Mouse (Mus musculus) ovary, postnatal 10 days (tissue): ENCODE data around the gene Prrg2.
"Not testable (repeated sequence)": the region's sequence is repeated elsewhere in the genome, so short reads cannot be mapped to it uniquely, and the experiment has no call there.

Experiments used
- DNase-seq: peaks from one replicate; pipeline ENCODE4 v3.0.0; 2022; ENCODE audit warnings: low spot score

Gene Prrg2

DNA sequence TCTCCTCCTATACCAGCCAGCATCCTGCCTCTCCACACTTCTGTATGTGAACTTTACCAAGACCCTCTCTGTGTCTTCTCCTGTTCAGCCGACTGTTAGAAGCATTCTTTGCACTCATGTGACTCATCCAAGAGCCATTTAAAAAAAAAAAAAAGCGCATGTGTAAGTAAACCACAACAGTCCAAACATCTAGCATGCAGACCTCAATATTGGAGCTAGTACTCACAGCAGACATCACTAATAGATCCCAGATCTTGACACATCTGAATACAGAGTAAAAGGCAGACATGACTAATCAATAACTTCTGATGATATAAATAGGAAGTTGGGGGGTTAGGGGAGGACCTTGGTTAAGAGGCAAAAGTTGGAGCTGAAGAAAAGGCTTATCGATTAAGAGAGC, 26.8 kb downstream of the Prrg2 start:
- no peak for DNase-seq

DNA sequence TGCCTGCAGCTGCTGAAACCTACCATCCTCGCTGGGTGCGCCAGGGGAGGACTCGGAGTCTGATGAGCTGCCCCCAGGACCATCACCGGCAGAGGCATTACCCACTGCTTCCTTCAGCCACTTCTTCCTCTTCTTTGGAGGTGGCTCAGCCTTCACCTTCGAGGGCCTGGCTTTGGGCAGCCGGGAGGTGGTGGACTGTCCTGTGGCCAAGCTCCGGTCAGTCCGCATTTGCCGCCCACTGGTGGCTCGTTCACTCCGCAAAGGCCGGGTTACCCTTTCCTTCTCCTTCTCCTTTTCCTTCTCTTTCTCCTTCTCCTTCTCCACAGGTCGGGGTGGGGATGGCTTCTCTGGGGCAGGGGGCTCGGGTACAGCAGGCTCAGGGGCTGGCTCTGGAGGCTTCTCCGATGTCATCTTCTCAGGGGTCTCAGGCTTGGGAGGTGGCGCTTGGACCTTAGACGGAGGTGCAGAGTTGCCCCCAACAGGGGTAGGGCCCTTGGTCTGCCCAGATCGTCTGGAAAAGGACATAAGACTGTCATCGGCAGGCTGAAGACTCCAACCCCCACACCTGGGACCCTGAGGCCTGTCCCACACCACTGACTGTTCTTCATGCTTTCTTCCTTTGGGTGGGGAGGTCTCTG, 28.6 kb downstream of the Prrg2 start:
- no peak for DNase-seq

DNA sequence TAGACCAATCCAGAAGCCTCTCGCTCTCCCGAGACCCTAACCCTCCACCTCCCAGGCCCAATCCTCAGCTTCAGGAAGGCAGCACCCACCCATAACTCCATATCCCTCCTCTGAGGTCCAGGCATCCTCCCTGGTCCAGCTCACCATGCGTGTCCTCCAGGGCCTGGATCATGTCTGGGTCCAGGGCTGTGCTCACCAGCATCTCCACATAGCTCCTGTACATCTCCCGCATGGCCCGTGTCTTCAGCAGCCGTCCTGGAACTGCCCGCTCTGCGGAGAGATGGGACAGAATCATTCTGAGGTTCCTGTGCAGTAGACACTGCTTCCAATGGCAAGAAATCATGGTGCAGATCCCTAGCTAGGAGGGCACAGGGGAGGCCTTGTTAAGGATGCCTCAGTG, 31.6 kb downstream of the Prrg2 start:
- DNase-seq: no peak

DNA sequence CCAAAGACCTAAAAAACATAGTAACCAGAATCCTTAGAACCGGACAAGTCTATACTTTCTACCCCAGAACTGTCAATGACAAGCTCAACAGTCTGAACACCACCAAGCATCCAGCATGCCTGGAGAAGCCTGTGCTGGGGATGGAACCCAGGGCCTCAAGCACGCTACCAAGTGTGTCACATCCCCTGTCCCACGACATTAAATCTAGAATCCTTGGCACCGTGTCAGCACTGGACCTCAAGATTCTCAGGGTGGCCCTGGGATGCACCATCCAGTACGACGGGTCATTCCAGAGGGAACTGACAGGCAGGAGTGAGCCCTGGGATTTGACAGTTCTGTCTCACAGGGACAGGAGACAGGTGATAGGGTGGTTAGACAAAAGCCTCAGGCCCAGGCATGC, 32.5 kb downstream of the Prrg2 start:
- DNase-seq: no peak

DNA sequence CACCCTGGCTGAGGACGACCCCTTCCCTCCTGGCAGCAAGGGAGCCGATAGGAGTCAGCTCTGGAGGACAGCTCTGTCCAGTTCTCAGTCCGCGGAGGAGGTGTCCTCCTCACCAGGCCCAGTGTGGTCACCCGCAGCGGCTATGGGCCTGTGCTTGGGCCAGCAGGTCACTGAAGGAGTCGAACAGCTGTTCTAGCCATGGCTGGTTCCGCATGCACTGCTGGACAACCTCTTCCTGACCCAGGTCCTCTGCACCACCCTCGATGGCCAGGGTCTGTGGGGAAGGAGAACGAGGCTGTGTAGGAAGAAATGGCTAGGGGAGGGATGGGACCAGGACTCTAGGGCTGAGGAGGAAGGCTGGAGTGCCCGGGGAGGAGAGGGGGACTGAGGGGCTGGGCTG, 34.1 kb downstream of the Prrg2 start:
- DNase-seq: no peak

DNA sequence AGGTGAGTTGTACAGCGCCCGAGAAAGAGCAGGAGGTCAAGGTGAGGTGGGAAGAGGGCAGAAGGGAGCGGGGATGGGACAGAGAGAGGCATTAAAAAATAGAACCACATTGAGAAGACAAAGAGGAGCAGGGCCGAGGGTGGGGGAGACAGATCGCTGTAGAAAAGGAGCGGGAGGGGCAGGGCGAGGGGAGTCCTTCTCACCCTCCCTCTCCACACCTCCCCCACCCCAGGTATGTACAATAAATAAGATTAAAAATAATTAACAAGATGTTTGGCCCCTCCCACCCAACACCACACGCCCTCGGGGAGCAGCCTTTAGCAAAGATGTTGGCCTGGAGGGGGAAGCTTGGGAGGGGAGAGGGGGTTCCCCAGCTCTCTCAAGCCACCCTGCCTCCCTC, 34.7 kb downstream of the Prrg2 start:
- DNase-seq: no peak

DNA sequence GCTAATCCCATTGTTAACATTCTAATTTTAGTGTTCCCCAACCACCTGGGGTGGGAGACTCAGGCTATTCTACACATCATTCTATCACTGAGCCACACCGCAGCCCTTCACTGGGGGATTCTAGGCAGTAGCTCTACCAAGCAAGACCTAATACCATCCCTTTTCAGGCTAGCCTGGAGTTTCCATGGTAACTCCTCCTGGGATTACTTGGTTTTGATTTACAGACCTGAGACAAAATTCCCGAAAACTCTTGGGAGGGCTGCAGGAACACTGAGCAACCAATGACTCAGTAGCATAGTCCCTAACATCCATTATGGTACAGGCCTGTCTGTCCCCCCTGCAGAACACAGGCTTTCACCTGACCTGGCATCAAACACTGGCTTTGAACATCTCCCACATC, 36.2 kb downstream of the Prrg2 start:
- no peak for DNase-seq

DNA sequence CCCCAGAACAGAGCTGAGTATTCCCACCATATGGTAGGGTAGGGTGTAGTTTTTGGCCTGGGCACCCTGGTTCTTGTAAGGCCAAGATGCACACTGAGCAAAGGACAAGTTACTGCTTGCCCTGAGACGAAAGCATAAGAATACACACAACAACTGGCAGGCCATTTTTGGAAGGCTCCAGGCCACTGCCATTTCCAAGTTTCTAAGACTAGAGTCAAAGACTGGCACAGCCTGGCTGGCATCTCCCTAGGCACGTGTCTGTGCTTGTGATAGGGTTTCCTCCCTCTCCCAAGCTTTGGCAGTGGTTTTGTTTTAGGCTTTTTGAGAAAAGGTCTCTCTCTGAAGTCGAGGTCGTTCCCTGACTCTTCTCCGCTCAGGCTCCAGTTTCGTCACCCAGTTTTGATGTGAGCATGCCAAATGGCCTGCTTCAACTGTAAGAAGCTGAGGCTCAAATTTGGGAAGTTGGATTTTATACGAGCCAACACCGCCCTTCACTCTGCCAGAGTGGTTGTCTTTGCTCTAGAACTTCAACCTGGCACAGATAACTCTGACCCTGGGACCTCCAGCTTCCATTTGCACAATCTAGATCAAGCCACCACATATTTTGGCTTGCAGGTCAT, 36.8 kb downstream of the Prrg2 start:
- DNase-seq: no peak

DNA sequence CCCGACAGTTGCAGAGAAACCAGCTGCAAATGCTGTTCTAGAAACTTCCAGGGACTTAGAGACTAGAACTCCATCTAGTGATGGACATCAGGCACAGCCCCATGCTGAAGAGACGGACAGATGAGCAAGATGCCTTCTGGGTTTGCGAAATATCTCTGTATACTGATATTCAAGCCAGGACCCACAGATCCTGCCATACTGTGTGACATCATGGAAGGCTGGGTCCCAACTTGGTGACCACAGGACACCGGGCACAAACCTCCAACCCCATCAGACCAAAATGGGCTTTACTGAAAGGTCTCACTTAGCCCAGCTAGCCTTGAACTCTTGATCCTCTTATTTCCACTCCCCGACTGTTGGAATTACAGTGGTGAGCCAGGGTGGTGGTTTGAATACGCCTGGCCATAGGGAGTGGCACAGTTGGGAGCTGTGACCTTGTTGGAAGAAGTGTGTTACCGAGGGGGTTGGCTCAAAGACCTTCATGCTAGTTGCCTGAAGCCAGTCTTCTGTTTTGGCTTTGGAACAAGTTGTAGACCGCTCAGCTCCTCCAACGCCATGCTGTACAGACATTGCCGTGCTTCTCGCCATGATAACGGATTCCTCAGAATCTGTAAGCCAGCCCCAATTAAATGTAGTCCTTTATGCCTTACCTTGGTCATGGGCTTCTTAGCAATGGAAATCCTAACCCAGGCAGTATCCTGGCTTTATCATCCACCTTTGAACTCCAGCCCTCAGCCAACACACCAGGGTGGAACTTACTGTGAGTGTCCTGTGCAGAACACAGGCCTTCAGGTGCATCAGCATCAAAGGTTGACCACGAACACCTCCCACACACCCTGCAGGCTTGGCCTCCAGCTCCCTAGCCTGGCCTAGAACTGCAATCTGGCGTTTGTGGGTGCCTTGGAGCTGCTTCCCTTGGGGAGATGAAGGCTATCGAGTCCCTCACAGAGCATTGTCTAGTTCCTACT, 37.9 kb downstream of the Prrg2 start:
- DNase-seq: no peak

DNA sequence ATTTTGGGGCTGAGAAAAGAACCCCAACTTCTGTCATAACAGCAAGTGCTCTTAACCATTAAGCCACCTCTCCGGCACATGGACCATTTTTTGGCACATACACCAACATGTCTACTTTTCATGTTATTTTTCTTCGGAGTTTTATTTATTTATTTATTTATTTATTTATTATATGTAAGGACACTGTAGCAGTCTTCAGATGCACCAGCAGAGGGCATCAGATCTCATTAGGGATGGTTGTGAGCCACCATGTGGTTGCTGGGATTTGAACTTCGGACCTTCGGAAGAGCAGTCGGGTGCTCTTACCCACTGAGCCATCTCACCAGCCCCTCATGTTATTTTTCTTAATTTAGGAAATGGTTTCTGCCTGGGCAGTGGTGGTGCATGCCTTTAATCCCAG, 38.8 kb downstream of the Prrg2 start:
- DNase-seq: not testable (repeated sequence)

DNA sequence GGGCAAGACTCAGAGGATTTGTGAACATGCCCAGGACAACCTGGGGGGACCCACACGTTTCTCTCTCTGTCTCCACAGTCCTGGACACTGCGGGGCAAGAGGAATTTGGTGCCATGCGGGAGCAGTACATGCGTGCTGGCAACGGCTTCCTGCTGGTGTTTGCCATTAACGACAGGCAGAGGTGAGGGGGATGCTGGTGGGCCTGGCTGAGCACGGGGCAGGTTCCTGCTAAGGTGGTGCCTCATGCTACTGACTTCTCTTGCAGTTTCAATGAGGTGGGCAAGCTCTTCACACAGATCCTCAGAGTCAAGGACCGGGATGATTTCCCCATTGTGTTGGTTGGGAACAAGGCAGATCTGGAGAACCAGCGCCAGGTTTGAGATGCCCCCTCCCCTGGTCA, 42.3 kb downstream of the Prrg2 start:
- no peak for DNase-seq

DNA sequence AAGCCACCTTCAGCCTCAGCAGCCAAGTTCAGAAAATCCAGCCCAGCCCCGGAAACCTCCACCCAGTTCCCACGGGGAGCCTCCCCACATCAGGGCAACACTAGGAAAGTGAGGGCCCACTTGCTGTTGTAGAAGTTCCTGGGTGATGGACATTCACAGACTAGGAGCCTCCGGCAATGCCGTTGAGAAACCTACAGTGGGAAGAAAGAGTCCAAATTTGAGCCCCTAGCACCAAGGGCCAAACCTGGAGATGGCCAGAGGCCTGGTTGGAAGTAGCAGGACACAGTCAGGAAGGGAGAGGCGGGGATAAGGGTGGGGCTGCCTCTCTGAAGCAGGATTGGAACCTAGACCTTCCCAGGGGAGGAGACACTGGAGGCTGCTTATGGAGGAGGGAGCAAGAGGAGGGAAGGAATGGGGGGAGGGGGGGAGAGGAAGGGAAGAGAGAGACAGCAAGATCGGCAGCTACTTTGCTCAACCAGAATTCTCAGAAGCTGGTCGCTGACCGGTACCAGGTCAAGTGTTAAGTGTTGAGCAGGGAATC, 43.4 kb downstream of the Prrg2 start:
- no peak for DNase-seq

DNA sequence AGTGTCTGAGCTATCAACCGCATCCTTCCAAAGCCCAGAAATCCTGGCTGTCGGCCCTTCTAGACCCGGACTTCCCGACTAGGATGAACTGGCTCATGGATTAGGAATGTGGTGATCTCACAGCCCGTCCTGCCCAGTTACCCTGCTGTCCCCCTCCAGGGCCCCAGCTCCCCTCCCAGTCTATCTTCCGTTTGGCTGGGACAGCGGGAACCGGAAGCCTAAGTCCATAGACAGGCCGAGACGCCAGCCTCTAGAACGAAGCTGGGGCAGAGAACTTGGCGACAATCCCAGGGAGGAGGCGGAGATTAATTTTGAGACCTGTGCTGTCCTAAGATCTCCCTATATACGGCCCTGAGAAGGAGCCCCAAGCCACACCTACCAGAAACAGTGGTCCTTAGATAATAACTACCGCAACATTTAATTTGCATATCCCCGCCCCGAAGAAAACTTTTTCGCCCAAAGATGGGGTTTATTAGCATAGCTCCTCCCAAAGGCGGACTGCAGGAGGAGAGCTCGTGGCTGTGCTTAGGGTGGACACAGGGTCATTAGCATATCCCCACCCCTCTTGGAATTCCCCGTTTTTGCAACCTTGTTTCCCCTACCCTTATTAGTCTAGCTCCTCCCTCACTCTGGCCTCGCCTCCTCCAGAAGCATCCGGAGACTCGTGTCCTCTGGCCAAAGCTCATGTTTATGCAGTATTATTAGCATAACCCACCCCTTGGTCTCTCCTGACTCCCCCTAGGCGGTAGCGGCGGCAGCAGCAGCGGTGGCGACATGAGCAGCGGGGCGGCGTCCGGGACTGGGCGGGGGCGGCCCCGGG, 45.0 kb downstream of the Prrg2 start, which contains the start of gene Rras:
TSS of gene Rras (plus strand) at position 720 of the 820 bp plus-strand sequence.
- DNase-seq: peak; percentile 71

DNA sequence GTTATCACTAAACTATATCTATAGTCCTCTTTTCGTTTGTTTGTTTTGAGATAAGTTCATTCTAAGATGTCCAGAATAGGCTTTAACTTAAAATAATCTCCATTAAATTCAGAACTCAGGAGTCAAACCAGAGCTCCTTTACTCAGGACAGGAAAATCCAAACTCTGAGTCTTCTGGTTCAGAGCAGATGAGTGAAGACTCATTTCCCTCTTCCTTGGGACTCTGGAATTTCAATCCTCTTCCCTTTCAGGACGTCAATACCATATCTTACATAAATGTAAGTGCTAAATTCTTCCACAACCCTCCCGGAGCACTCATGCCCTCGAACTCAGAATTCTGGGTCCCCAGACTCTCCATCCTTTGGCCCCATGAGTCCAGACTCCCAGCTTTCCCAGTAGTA, 45.7 kb downstream of the Prrg2 start:
- DNase-seq: no peak

DNA sequence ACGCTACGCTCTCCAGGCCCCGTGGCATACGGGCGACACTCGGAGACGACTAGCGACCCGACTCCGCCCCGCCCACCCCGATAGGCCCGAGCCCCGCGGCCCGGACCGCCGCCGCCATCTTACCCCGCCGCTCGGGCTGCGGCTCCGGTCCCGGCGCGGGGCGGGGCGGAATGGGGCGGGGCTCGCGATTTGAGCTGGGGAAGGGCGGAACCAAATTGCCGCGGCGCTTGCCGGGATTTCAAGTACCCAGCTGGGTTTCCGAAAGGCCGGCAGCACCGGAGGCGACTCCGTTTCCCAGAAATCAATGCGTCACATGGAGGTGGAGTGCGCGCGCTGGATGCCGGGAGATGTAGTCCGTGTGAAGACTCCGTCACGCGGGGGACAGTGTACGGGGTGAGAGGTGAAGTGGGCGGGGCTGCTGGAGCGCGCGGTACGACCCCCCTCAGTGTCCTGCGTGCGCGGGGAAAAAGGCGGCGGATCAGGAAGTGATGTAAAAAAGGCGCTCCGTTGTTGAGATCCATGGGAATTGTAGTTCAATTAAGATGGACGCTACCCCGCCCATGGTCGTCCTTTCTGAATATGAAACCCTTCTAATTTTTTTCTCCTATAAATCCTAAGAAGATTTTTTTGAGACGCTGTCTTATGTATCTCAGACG, 46.4 kb downstream of the Prrg2 start, which contains the start of gene Scaf1:
TSS of gene Scaf1 (minus strand) at position 407 of the 656 bp plus-strand sequence.
- peak; percentile 87 for DNase-seq

DNA sequence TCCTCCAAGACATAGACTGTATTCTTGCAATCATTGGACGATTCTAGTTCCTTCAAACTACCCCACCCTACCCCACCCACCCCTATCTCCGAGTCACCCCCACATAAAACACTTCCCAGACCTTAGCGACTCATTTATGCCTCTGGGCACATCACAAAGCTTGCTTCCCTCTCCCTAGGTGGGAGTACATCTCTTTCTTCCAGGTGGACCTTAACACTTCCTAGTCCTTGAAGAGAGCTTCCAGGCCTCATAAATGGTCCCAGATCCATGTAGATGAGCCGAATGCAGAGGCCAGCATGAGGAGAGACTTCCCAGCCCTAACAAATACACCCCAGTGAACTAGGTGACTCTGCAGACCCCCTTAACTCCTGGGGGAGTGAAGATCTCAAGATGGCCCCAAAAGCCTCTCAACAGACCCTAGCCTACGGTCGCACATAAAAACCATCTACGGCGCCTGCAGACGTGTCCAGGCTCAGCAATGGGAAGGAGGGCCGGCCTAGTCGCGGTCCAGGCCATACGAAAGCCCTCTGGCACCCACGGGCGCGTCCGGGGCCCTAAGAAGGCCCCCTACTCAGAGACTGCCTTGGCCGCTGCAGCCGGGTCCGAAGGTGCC, 47.0 kb downstream of the Prrg2 start:
- no peak for DNase-seq

DNA sequence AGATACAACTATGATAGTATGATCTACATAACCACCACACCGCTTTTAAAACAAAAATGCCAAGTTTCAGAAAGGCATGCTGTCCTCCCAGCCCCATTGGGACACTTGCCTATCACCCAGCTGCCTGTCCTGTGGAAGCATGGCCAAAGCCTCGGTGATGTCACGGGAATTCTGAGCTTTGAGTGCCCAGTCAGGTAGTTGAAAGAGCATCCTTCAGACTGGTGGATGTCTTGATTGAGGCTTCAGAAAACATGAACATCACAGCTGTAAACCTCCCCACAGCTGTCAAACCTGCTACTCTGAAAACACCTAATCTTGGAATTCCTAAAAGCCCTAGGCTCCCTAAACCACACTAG, 48.4 kb downstream of the Prrg2 start:
- DNase-seq: no peak

DNA sequence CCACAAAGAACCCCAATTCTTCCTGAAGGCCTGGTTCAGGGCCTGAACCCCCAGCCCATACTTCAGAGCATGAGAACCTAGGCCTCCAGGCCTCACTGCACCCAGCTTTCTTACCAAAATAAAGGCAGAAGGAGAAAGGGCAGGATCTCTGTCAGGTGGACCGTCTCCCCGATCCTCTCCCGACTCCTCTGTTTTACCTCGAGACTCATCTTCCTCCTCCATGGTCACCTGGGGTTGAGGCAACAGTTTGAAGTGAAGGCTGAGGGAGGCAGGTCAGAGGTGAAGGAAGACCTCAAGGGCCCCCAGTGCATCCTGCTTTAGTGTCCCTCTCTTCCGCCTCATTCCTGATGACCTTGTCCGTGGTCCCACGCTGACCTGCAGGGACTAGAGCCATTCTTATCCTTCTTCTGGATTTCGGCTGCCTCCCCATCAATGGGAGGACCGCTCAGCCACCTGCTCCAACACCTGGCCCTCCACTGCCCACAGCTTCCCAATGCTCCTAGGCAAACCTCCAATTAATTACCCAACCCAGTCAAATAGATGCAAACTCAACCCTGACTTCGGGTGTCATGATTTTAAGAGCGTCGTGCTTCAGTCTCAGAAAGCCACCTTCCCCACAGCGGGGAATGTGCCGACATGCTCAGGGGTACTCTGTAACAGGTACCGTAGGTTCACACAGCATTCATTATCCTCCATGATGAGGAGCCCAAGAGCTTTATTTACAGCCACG, 48.9 kb downstream of the Prrg2 start:
- DNase-seq: no peak

DNA sequence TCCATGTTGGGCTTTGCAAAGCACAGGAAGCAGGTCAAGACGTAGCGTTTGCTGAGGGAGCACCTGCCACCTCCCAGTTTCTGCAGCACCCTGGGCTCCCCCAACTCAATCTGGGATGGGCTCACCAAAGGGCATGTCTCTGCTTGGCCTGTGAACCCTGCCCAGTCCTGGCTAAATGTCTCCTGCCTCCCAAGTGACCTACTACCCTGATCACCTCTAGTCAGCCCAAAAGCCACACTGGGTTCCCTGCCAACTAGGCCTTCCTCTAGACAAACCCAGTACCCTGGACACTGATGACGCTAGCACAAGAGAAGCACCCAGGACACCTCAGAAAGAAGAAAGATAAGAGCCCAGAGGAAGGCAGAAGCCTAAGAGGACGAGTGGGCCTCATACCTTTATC, 49.7 kb downstream of the Prrg2 start:
- no peak for DNase-seq

DNA sequence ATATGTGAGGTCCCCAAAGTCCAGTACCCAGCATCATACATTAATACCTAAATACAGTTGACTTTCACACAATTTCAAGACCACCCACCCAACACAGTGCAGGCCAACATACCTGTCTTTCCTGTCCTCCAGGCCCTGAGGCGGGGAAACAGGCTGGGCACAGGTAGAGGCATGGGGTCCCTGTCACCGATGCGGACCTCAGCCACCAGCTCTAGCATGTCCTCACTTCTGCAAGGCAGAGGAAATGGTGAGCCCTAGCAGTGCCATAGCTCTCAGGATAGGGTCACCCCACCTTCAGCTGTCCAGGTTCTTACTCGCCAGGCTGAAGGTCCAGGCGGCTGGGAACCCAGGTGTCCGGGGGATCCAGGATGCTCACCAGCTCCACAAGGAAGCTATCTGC, 50.5 kb downstream of the Prrg2 start:
- DNase-seq: no peak
